Mouse (Mus musculus) megakaryocyte progenitor cell, adult 5-6 weeks (primary cell): ENCODE measurements around the gene Agap2. TPM values are rescaled to one million over a fixed set of nuclear protein-coding genes. Genes with fewer than 3 reads are reported as not detected.
"Not testable (repeated sequence)": the region's sequence is repeated elsewhere in the genome, so short reads cannot be mapped to it uniquely, and the experiment has no call there.

Source experiments
- ATAC-seq: replicated peaks from 2 replicates; pipeline ENCODE4 v1.8.0; 2016; ENCODE audit warnings: mild to moderate bottlenecking, moderate TSS enrichment, inconsistent platforms; ENCODE audit not compliant: poor library complexity
- total RNA-seq, 2 experiments: library from RNA; stranded (forward) in 1 of 2; stranded (reverse) in 1 of 2; fragments of 157-497, 149-512 nt in 1 of 2; fragments of 200-1000 nt in 1 of 2; gene quantifications; 2 replicates each; pipeline versions ENCODE4 v1.2.3 to v1.2.4; 2015 to 2017

The Agap2 gene
- total RNA-seq, 2 experiments from 2014 or later, result 9.7 to 37.4 TPM

DNA sequence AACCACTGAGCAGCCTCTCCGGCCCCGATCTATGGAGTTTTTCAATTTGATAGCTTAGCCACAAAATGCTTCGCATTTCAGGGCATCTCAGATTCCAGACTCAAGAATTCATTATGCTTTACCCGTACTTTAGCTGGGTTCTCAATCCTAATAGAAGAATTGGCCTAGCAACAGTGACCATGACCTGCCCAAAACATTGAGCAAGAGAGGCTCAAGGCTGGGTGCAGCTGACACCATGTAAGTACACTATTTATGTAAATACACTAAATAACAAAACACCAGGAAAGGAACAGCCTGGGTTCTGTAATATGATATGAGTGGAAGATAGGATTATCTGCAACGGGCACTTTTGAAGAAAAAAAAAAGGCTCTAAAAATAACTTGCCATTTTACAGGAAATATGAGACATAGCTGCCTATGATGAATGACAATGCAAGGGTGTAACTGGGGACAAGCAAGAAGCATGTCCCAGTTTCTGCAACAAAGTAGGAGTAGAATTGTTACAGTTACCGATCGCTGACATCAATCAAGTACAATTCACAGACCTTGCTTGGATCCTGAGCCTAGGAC, 52.7 kb downstream of the Agap2 start:
- peak; percentile 14 for ATAC-seq

DNA sequence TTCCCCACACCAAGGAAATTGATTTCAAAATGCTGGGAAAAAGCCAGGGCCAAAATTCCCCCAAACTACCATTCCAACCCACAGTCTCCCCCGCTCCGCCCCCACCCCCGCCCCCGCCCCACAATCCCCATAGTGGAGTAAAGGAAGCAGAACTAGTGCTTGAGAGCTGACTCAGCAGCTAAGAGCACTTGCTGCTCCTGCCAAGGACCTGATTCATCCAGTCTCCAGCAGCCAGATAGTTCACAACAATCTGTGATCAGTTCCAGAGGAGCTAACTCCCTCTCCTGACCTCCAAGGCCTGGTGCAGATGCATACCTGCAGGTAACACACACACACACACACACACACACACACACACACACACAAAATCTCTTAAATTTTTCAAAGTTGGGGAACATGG, 54.3 kb downstream of the Agap2 start:
- ATAC-seq, result no peak

DNA sequence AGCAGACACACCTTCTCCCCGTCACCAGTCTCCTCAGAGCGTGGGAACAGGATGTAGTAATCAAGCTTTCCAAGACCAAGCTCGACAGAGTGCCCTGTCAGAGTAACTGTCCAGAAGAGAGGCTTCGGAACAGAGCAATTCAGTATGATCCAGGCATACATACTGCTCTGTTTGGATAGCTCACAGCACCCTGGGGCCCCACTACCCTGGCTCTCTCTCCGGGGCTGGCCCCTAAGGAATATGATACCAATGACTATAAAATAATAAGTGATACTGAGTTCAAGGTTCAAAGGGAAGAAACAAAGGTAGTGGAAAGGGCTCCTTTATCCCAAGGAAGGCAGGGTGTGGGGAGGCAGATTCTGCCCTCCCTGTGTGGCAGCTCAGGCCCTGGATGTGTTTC, 57.4 kb downstream of the Agap2 start:
- ATAC-seq, result no peak

DNA sequence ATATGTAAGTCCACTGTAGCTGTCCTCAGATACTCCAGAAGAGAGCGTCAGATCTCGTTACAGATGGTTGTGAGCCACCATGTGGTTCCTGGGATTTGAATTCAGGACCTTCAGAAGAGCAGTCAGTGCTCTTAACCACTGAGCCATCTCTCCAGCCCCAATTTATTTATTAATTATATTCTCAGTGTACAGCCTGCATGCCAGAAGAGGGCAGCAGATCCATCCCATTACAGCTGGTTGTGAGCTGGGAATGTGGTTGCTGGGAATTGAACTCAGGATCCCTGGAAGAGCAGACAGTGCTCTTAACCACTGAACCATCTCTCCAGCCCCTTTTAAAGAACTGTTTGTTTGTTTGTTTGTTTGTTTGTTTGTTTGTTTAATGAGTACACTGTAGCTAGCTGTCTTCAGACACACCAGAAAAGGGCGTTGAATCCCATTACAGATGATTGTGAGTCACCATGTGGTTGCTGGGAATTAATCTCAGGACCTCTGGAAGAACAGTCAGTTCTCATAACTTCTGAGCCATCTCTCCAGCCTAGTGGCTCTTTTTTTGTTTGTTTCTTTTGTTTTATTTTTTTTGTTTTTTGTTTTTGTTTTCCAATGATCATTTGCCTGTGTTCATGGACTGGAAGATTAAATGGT, 59.4 kb downstream of the Agap2 start:
- ATAC-seq, result not testable (repeated sequence)

DNA sequence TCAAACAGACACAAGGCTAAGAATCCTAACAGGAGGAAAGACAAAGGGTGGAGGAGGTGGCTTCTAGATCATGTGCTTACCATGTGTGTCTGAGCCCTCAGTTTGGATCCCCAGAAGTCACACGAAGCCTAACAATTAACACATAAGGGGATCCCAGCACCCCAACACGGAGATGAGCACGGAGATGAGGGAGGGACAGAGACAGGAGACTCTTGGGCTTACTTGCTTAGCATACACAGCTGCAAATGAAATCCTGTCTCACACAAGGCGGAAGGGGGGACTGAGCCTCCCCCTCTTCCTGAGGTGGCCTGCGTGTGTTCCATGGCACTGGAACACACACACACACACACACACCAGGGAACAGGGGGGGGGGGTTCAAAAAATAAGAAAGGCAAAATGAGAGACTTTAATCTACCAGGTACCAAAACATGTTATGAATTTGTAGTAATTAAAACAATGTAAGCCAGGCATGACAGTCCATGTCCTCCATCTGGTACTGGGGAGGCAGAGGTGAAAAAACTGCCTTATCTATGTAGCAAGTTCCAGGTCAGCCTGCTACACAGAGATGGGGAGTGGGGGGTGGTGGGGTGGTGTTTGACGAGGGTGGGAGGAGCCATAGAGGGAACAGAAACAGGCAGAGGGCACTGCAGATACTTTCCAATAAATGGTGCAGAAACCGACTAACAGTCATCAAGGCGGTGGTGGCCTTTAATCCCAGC, 60.2 kb downstream of the Agap2 start:
- peak; percentile 71 for ATAC-seq

DNA sequence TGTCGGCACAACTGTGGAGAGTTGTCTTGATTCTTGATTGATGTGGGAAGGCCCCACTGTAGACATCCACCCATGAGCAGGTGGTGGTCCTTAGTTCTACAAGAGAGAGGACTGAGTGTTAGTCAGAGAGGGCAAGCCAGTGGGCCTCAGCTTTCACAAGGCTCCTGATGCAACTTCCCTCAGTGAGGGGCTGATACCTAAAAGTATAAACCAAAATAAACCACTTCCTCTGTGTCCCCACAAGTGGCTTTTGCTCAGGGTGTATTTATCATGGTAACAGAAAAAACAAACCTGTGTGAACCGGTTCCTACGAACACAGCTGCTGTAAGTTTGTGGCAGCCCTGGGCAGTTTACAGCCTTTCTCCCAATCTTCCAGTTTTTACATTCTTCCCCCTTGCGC, 61.4 kb downstream of the Agap2 start:
- ATAC-seq, result peak; percentile 66

- no peak for ATAC-seq
Measured at GRCm38 (mm10) chr10:127137896-127138295, 62.8 kb downstream of the Agap2 start.

- peak; percentile 12 for ATAC-seq
Measured at GRCm38 (mm10) chr10:127138328-127139141, 63.5 kb downstream of the Agap2 start.

- ATAC-seq, result no peak
Measured at GRCm38 (mm10) chr10:127140971-127141370, 65.9 kb downstream of the Agap2 start.

GRCm38 (mm10) chr10:127141500-127141899, 66.4 kb downstream of the Agap2 start:
- ATAC-seq, result no peak

Other genes with a start within 250 kb of the Agap2 start
- 25.1 and 30.4 TPM in 2 replicates for gene Atp23, start 173.9 kb upstream of the Agap2 start, total RNA-seq (2015)
- 10.3 and 11.1 TPM in 2 replicates for gene Atp23, start 173.9 kb upstream of the Agap2 start, total RNA-seq (2017)
- 40.3 and 42.1 TPM in 2 replicates for gene Ctdsp2, start 96.6 kb upstream of the Agap2 start, total RNA-seq (2015)
- gene Ctdsp2, start 96.6 kb upstream of the Agap2 start, total RNA-seq (2017), result 16.1 and 20.9 TPM in 2 replicates
- not detected in 2 replicates for gene Avil, start 74.6 kb upstream of the Agap2 start, total RNA-seq (2015)
- 0.03 TPM in 1 of 2 replicates, not detected in the other for gene Avil, start 74.6 kb upstream of the Agap2 start, total RNA-seq (2017)
- gene Tsfm, start 44.4 kb upstream of the Agap2 start, total RNA-seq (2015), result 46.6 and 48.6 TPM in 2 replicates
- 42.8 and 45.6 TPM in 2 replicates for gene Tsfm, start 44.4 kb upstream of the Agap2 start, total RNA-seq (2017)
- gene Mettl1, start 33.9 kb upstream of the Agap2 start, total RNA-seq (2015), result 36.5 and 46.6 TPM in 2 replicates
- 22.7 and 30.9 TPM in 2 replicates for gene Mettl1, start 33.9 kb upstream of the Agap2 start, total RNA-seq (2017)
- gene Eef1akmt3, start 33.8 kb upstream of the Agap2 start, total RNA-seq (2015), result 0.07 TPM in 1 of 2 replicates, not detected in the other
- gene Eef1akmt3, start 33.8 kb upstream of the Agap2 start, total RNA-seq (2017), result not detected in 2 replicates
- gene Cyp27b1, start 27.0 kb upstream of the Agap2 start, total RNA-seq (2015), result 0.10 TPM in 1 of 2 replicates, not detected in the other
- gene Cyp27b1, start 27.0 kb upstream of the Agap2 start, total RNA-seq (2017), result 0.30 TPM in 1 of 2 replicates, not detected in the other
- 0.05 and 0.10 TPM in 2 replicates for gene March9, start 15.1 kb upstream of the Agap2 start, total RNA-seq (2015)
- 0.08 TPM in 1 of 2 replicates, not detected in the other for gene March9, start 15.1 kb upstream of the Agap2 start, total RNA-seq (2017)
- gene Cdk4, start 11.8 kb upstream of the Agap2 start, total RNA-seq (2015), result 781 and 827 TPM in 2 replicates
- gene Cdk4, start 11.8 kb upstream of the Agap2 start, total RNA-seq (2017), result 536 and 567 TPM in 2 replicates
- gene Tspan31, start 5.0 kb upstream of the Agap2 start, total RNA-seq (2015), result 93.8 and 97.5 TPM in 2 replicates
- 67.2 and 73.0 TPM in 2 replicates for gene Tspan31, start 5.0 kb upstream of the Agap2 start, total RNA-seq (2017)
- gene Os9, start 45.8 kb downstream of the Agap2 start, total RNA-seq (2015), result 40.1 and 43.7 TPM in 2 replicates
- 192 and 207 TPM in 2 replicates for gene Os9, start 45.8 kb downstream of the Agap2 start, total RNA-seq (2017)
- 212 and 219 TPM in 2 replicates for gene B4galnt1, start 89.9 kb downstream of the Agap2 start, total RNA-seq (2015)
- gene B4galnt1, start 89.9 kb downstream of the Agap2 start, total RNA-seq (2017), result 122 and 139 TPM in 2 replicates
- gene Slc26a10, start 105.4 kb downstream of the Agap2 start, total RNA-seq (2015), result not detected in 2 replicates
- gene Slc26a10, start 105.4 kb downstream of the Agap2 start, total RNA-seq (2017), result 0.84 and 0.87 TPM in 2 replicates
- 1.7 and 3.1 TPM in 2 replicates for gene Arhgef25, start 114.8 kb downstream of the Agap2 start, total RNA-seq (2015)
- 3.0 and 5.3 TPM in 2 replicates for gene Arhgef25, start 114.8 kb downstream of the Agap2 start, total RNA-seq (2017)
- gene Dtx3, start 120.4 kb downstream of the Agap2 start, total RNA-seq (2015), result 23.8 and 28.0 TPM in 2 replicates
- 18.0 and 19.3 TPM in 2 replicates for gene Dtx3, start 120.4 kb downstream of the Agap2 start, total RNA-seq (2017)
- gene Pip4k2c, start 136.3 kb downstream of the Agap2 start, total RNA-seq (2015), result 9.7 and 11.2 TPM in 2 replicates
- 11.4 and 12.1 TPM in 2 replicates for gene Pip4k2c, start 136.3 kb downstream of the Agap2 start, total RNA-seq (2017)
- 0.05 and 0.25 TPM in 2 replicates for gene Kif5a, start 188.1 kb downstream of the Agap2 start, total RNA-seq (2015)
- gene Kif5a, start 188.1 kb downstream of the Agap2 start, total RNA-seq (2017), result 0.04 and 0.20 TPM in 2 replicates
- gene Dctn2, start 191.1 kb downstream of the Agap2 start, total RNA-seq (2015), result 63.6 and 66.8 TPM in 2 replicates
- gene Dctn2, start 191.1 kb downstream of the Agap2 start, total RNA-seq (2017), result 87.4 and 101 TPM in 2 replicates
- gene Mbd6, start 213.7 kb downstream of the Agap2 start, total RNA-seq (2015), result 41.9 and 44.0 TPM in 2 replicates
- gene Mbd6, start 213.7 kb downstream of the Agap2 start, total RNA-seq (2017), result 4.1 and 6.8 TPM in 2 replicates
- 88.3 and 93.1 TPM in 2 replicates for gene Mars, start 236.5 kb downstream of the Agap2 start, total RNA-seq (2015)
- 196 and 210 TPM in 2 replicates for gene Mars, start 236.5 kb downstream of the Agap2 start, total RNA-seq (2017)
- gene Arhgap9, start 246.7 kb downstream of the Agap2 start, total RNA-seq (2015), result 37.1 and 38.0 TPM in 2 replicates
- gene Arhgap9, start 246.7 kb downstream of the Agap2 start, total RNA-seq (2017), result 37.3 and 39.5 TPM in 2 replicates